Mouse (Mus musculus) heart, postnatal 0 days (tissue): ENCODE data around the gene Sspo. TPM values are rescaled to one million over a fixed set of nuclear protein-coding genes. Genes with fewer than 3 reads are reported as not detected.

ENCODE experiments used
- ATAC-seq: fragments of 200-750 bp; cut with Nextera tagmentation; 2 replicates; pipeline ENCODE4 v1.8.0; 2017; ENCODE audit warnings: low read depth, moderate number of reproducible peaks, moderate library complexity; ENCODE audit not compliant: insufficient read depth
- DNase-seq: peaks from one replicate; pipeline ENCODE4 v3.0.0-alpha.2; 2016; ENCODE audit warnings: low spot score
- H3K27ac ChIP-seq: fragments of 300-500 bp; sonication (generic); 2 replicates; pipeline ENCODE4 v1.5.1; 2014; ENCODE audit warnings: low read depth, mild to moderate bottlenecking
- H3K27me3 ChIP-seq: fragments of 300-500 bp; sonication (generic); 2 replicates; pipeline ENCODE4 v1.6.1; 2014; ENCODE audit warnings: low read length, mixed read lengths; ENCODE audit not compliant: control insufficient read depth, insufficient read depth
- H3K36me3 ChIP-seq: fragments of 300-500 bp; sonication (generic); replicated peaks from 2 replicates; pipeline ENCODE4 v1.6.1; 2014; ENCODE audit warnings: low read length, mixed read lengths; ENCODE audit not compliant: control insufficient read depth, insufficient read depth
- H3K4me1 ChIP-seq: fragments of 300-500 bp; sonication (generic); 2 replicates; pipeline ENCODE4 v1.6.1; 2014; ENCODE audit warnings: antibody characterized with exemption; ENCODE audit not compliant: control insufficient read depth, insufficient read depth
- H3K4me2 ChIP-seq: fragments of 300-500 bp; sonication (generic); 2 replicates; pipeline ENCODE4 v1.6.1; 2014; ENCODE audit warnings: low read depth, mild to moderate bottlenecking, low read length, moderate library complexity
- H3K4me3 ChIP-seq: fragments of 300-500 bp; sonication (generic); 2 replicates; pipeline ENCODE4 v1.5.1; 2014; ENCODE audit warnings: low read depth, low read length
- H3K9ac ChIP-seq: fragments of 300-500 bp; sonication (generic); replicated peaks from 2 replicates; pipeline ENCODE4 v1.6.1; 2014; ENCODE audit warnings: low read depth, low read length, mixed read lengths
- H3K9me3 ChIP-seq: fragments of 300-500 bp; sonication (generic); replicated peaks from 2 replicates; pipeline ENCODE4 v1.6.1; 2016; ENCODE audit warnings: low read length; ENCODE audit not compliant: control insufficient read depth
- CTCF ChIP-seq: IDR thresholded peaks from 2 replicates; pipeline ENCODE4 v1.5.1; 2016; ENCODE audit warnings: antibody characterized with exemption, control low read depth, low read depth
- EP300 ChIP-seq: IDR thresholded peaks from 2 replicates; pipeline ENCODE4 v1.6.1; 2016; ENCODE audit warnings: antibody characterized with exemption, low read depth
- WGBS: fragments of 180-500 bp; shearing (Covaris S2); extraction: QIAGEN DNeasy Blood & Tissue Kit; methylation state at CpG from one replicate; pipeline ENCODE4 v1.1.7; 2014; 5-methylcytosine and 5-hydroxymethylcytosine counted together
- polyA plus RNA-seq: library from polyadenylated mRNA; unstranded; fragments of >200 nt; fragmentation: Nextera tagmentation; extraction: Ambion mirVana; gene quantifications from 2 replicates; pipeline ENCODE4 v1.2.1, GENCODE M21; 2015
- total RNA-seq: library from RNA; depleted of rRNA; stranded (reverse); fragments of >200 nt; gene quantifications from 2 replicates; pipeline ENCODE4 v1.2.3, GENCODE M21; 2014; ENCODE audit warnings: low replicate concordance

Sspo gene
- total and polyA plus RNA-seq, 2 experiments from 2014 or later = 0.15 to 3.4 TPM

DNA sequence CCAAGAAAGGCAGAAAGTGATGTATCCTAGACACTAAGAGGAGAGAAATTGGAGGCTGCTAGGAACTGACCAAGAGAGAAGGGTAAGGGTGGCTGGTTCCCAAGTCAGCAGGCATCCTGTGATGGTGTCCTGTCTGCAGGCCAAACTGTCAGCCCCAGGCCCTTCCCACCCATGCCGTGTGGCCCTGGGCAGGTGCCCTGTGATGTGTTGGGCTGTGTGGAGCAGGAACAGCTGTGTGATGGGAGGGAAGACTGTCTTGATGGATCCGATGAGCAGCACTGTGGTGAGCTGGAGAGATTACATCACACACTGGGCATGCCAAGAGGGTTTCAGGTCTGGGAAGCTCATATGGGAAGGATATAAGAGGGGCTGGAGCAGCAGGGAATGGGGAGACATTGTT lies 22.7 kb downstream of the Sspo start:
- H3K36me3 ChIP-seq = no peaks in the 10 kb centered on the region
- no peaks in the 10 kb centered on the region for H3K9me3 ChIP-seq
- H3K27me3 ChIP-seq = no peaks in the 10 kb centered on the region
- H3K4me1 ChIP-seq = 0 out of 2 replicates have a peak, but pooled peaks cover under 1% of the 10 kb centered on the region
- no peak for TF ChIP-seq EP300
- TF ChIP-seq CTCF = no peak
- ATAC-seq (no peak), DNase-seq (no peak)
- no peak overlapping the region for H3K4me2 ChIP-seq
- 58% methylated on average over 2 of the region's 2 CpGs for WGBS
- H3K27ac ChIP-seq = no peak overlapping the region
- no peak overlapping the region for H3K4me3 ChIP-seq
- no peak overlapping the region for H3K9ac ChIP-seq

DNA sequence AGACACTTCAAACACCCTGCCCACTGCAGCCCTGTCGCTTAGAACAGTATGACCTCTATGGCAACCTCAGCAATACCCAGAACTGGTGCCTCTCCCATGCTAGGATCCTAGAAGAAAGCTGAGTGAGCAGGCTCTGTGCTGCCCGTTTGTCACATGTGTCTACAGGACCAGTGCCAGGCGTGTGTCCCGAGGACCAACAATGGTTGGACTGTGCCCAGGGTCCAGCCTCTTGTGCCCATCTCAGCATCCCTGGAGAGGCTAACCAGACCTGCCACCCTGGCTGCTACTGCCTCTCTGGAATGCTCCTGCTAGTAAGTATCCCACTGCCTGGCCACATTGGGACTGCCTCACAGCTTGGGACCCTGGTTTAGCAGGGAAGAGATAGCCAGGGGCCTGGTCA lies 30.4 kb downstream of the Sspo start:
- WGBS = 72% methylated on average over 4 of the region's 4 CpGs
- no peak for ATAC-seq
- DNase-seq = no peak
- H3K36me3 ChIP-seq = no peaks in the 10 kb centered on the region
- H3K4me3 ChIP-seq = no peak overlapping the region
- H3K27me3 ChIP-seq = no peaks in the 10 kb centered on the region
- no peak overlapping the region for H3K27ac ChIP-seq
- no peak for TF ChIP-seq CTCF
- no peak for TF ChIP-seq EP300
- no peak overlapping the region for H3K9ac ChIP-seq
- 0 out of 2 replicates have a peak, but pooled peaks cover 4% of the 10 kb centered on the region for H3K4me1 ChIP-seq
- no peaks in the 10 kb centered on the region for H3K9me3 ChIP-seq
- no peak overlapping the region for H3K4me2 ChIP-seq

DNA sequence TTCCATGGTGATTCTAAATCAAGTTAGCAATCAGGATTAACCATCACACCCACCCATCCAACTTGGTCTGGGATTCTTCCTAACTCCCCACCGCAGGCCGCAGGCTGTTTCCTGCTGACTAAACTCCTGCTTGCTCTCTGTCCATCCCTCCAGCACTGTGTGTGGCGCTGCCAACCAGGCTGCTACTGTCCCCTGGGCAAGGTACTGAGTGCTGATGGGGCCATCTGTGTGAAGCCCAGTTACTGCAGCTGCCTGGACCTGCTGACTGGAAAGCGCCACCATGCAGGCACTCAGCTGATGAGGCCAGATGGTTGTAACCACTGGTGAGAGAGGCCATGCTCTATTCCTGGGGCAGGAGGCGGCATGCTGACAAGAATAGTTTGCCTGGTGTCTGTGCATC lies 34.5 kb downstream of the Sspo start:
- H3K9me3 ChIP-seq = no peaks in the 10 kb centered on the region
- no peaks in the 10 kb centered on the region for H3K4me1 ChIP-seq
- DNase-seq = no peak
- H3K27me3 ChIP-seq = no peaks in the 10 kb centered on the region
- H3K36me3 ChIP-seq = no peaks in the 10 kb centered on the region
- no peak for ATAC-seq
- no peak overlapping the region for H3K4me2 ChIP-seq
- 77% methylated on average over 5 of the region's 5 CpGs for WGBS
- H3K27ac ChIP-seq = no peak overlapping the region
- no peak for TF ChIP-seq CTCF
- TF ChIP-seq EP300 = no peak
- no peak overlapping the region for H3K9ac ChIP-seq
- no peak overlapping the region for H3K4me3 ChIP-seq

DNA sequence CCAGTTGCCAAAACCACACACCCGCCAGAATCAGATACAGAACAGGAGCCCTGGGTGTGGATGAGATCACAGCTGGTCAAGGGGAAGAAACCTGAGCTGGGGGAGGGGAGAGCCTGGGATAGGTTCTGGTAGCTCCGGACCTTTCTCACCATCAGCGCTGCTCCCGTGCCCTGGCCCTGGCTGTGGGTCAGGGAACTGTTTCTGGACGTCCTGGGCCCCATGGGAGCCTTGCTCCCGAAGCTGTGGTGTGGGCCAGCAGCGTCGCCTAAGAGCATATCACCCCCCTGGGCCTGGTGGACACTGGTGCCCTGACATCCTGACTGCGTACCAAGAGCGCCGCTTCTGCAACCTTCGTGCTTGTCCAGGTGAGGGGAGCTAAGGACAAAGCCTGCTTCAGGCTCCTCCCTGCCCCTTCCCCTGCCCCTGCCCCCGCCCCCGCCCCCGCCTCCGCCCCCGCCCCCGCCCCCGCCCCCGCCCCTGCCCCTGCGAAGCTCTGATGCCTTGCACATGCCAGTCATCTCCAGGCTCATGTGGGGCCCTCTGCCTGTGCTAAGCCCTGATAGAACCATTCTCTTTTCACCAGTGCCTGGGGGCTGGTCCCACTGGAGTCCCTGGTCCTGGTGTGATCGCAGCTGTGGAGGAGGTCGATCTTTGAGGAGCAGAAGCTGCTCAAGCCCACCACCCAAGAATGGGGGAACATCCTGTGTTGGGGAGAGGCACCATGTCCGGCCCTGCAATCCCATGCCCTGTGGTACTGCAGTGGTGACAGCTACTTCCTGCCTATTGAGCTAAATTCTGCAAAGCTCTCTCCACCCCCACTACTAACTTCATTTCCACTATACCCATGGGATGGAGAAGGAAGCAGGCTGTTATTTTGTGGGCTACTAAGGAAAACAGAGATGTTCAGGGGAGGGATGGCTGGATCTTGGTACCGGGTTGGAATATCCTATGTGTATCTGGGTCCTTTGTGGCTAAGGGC lies 40.0 kb downstream of the Sspo start:
- Histone ChIP-seq H3K4me3 (no peak overlapping the region), H3K27me3 (no peaks in the 10 kb centered on the region), H3K9me3 (no peaks in the 10 kb centered on the region), H3K9ac (no peak overlapping the region), H3K4me2 (peak overlapping the region; percentile 42), H3K36me3 (no peaks in the 10 kb centered on the region), H3K27ac (no peak overlapping the region), H3K4me1 (no peaks in the 10 kb centered on the region)
- WGBS = 12% methylated on average over 17 of the region's 25 CpGs
- ATAC-seq = peak; percentile 51
- no peak for TF ChIP-seq EP300
- TF ChIP-seq CTCF = no peak
- DNase-seq = peak; percentile 36

DNA sequence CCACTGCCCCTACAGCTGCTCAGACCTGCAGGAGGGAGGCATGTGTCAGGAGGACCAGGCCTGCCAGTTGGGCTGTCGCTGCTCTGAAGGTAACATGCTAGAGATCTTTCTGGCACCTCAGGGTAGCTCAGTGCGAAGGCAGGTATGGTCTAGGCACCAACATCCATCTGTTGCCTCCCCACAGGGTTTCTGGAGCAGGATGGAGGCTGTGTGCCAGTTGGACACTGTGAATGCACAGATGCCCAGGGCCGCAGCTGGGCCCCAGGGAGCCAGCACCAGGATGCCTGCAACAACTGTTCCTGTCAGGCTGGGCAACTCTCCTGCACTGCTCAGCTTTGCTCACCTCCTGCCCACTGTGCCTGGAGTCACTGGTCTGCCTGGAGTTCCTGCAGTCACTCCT lies 41.7 kb downstream of the Sspo start:
- H3K9ac ChIP-seq = no peak overlapping the region
- no peak for TF ChIP-seq CTCF
- TF ChIP-seq EP300 = no peak
- no peak overlapping the region for H3K4me3 ChIP-seq
- 85% methylated on average over 3 of the region's 3 CpGs for WGBS
- no peaks in the 10 kb centered on the region for H3K4me1 ChIP-seq
- no peaks in the 10 kb centered on the region for H3K36me3 ChIP-seq
- H3K9me3 ChIP-seq = no peaks in the 10 kb centered on the region
- no peak overlapping the region for H3K27ac ChIP-seq
- no peak overlapping the region for H3K4me2 ChIP-seq
- DNase-seq (no peak), ATAC-seq (no peak)
- no peaks in the 10 kb centered on the region for H3K27me3 ChIP-seq

DNA sequence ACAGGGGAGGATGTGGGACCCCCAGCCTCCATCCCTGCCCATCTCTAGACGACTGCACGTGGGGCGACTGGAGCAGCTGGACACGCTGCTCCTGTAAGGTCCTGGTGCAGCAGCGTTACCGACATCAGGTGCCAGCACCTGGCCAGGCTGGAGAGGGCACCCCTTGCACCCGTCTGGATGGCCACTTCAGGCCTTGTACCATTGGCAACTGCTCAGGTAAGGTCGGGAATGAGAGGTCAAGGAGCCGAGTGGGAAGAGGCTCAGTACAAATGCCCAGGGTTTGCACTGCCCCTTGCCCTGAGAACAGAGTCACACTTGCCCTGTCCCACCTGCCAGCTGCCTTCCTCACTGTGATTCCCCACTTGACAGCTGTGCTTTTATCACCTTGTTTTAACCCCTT lies 43.3 kb downstream of the Sspo start:
- Histone ChIP-seq H3K4me3 (no peak overlapping the region), H3K9ac (no peak overlapping the region), H3K27me3 (no peaks in the 10 kb centered on the region), H3K36me3 (no peaks in the 10 kb centered on the region), H3K4me1 (no peaks in the 10 kb centered on the region), H3K9me3 (no peaks in the 10 kb centered on the region), H3K27ac (no peak overlapping the region), H3K4me2 (no peak overlapping the region)
- TF ChIP-seq CTCF = no peak
- no peak for TF ChIP-seq EP300
- ATAC-seq (no peak), DNase-seq (no peak)
- 55% methylated on average over 9 of the region's 9 CpGs for WGBS
